Mouse (Mus musculus) brain, embryonic 14.5 days (tissue): Measurements from ENCODE around the gene Jdp2. TPM values are rescaled to one million over a fixed set of nuclear protein-coding genes. Genes with fewer than 3 reads are reported as not detected.
A peak's percentile ranks its signal among the peaks of the same experiment; 100 is the strongest.

Experiments used
- DNase-seq: peaks from one replicate; pipeline ENCODE4 v3.0.0-alpha.2; 2011; ENCODE audit warnings: low read depth
- CTCF ChIP-seq: fragments of 200-500 bp; IDR thresholded peaks from 2 replicates; pipeline ENCODE4 v1.5.1; 2012; ENCODE audit warnings: inconsistent platforms, mild to moderate bottlenecking, moderate library complexity, borderline replicate concordance; ENCODE audit not compliant: insufficient read depth, insufficient read length; ENCODE audit errors: extremely low read depth
- POLR2A ChIP-seq: fragments of 200-500 bp; IDR thresholded peaks from 2 replicates; pipeline ENCODE4 v1.6.1; 2012; ENCODE audit warnings: mild to moderate bottlenecking, inconsistent platforms, borderline replicate concordance; ENCODE audit not compliant: poor library complexity, insufficient read depth, insufficient read length, severe bottlenecking; ENCODE audit errors: extremely low read depth
- polyA plus RNA-seq: library from polyadenylated mRNA; depleted of rRNA; stranded (reverse); fragments of >200 nt; gene quantifications from 2 replicates; pipeline ENCODE4 v1.2.3, GENCODE M21; 2012

Jdp2 gene
- polyA plus RNA-seq, 1 experiment, result 11.9 TPM

GRCm38 (mm10) chr12:85621027-85621426 is 22.2 kb downstream of the Jdp2 start:
- peak; percentile 51 for DNase-seq
- TF ChIP-seq CTCF (no peak), POLR2A (no peak)

DNA sequence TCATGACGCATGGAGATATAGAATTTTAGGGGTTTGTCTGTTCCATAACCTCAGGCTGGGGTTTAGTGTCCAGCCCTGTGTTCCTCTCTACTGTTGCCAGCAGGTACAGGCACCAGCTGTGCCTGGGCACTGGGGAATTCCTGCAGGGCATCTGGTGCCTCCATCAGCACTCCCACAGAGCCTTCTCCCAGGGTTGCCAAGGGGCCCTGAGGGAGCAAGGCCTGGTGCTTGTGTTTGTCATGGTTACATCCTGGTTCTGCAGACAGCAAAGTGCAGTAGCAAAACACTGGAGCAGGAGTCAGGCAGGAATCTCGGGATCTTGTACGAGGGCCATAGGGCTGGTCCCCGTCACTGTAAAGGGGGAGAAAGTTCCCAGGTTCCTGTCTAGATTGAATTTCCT is 22.8 kb downstream of the Jdp2 start:
- TF ChIP-seq POLR2A, result no peak
- no peak for DNase-seq

GRCm38 (mm10) chr12:85623711-85624110 is 24.9 kb downstream of the Jdp2 start:
- no peak for TF ChIP-seq CTCF
- TF ChIP-seq POLR2A, result no peak
- no peak for DNase-seq

GRCm38 (mm10) chr12:85624652-85625051 is 25.8 kb downstream of the Jdp2 start:
- no peak for DNase-seq
- TF ChIP-seq CTCF (no peak), POLR2A (no peak)

DNA sequence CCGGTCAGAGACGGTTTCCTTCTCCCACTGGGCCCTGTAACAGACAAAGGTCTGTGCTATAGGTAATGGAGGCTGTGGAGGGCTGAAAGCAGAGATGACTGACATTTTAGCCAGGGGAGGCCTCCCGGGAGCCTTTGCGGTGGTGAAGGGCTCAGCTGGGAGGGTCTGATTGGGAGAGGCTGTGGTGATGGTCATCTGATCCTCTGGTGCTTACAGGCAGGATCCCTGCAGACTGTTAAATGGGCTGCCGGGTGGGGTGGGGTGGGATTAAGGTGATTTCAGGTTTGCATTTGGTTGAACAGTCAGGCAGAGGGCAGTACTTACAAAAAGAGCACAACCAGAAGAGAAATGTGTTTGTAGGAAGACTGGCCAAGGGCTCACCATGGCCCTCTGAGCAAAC is 27.0 kb downstream of the Jdp2 start:
- TF ChIP-seq POLR2A (no peak), CTCF (no peak)

DNA sequence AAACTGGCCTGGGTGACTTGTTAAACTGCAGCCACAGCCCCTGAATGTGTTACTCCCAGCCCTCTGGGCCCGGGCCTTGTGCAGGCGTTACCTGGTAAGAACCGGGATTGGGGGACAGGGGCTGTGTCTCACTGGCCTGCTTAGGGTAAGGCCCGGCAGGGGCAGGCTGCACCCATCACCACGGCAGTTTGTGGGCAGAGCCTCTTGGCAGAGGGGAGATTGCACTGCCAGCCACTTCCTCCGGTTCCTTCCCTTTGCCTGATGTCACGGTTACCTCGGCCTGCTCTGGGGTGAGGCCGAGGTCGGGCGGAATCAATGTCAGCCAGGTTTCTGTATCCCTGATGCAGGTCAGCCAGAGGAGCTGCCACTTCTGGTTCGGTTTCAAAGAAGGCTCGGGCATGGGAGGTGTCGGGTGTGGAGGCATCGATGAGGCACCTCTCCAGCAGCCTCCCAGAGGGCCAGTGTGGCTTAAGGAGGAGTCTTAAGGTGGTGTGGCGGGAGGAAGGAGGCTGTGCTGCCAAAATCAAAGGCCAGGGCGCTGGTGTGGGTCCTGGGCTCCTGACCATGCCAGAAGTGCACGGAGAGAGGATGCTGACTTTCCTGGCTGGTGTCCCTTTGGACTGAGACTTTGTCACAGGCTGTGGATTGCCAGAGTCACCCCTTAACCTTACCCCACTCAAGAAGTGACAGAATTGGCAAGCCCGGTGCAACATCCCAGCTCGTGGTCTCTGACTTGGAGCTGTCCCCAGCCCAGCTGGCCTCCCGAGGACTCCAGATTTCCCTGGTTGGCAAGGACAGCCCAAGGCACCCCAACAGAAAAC is 31.0 kb downstream of the Jdp2 start:
- no peak for DNase-seq
- TF ChIP-seq CTCF, result no peak
- TF ChIP-seq POLR2A, result no peak

More for the DNA sequence above, 27.0 kb downstream of the Jdp2 start:
- DNase-seq, result no peak

DNA sequence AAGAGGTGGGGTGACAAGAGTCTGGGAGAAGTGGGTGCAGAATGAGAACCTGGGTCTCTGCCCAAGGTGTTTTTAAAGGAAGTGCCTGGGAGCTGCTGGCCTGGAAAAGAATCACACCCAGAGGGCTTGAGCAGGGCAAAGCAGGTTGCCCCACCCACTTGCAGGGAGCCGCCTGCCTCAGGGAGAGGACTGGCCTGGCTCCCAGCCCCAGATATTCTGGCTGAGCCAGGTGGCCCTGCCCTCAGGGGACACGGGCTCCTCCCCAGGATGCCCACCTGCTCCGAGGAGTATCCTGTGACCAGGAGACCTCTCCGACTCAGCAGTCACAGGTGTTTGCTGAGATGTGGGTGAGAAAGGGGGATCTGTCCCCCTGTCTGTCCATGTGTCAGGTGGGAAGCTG is 32.4 kb downstream of the Jdp2 start:
- TF ChIP-seq CTCF (no peak), POLR2A (no peak)
- DNase-seq, result no peak

- TF ChIP-seq POLR2A, result no peak
- no peak for TF ChIP-seq CTCF
- DNase-seq, result no peak
Observed at GRCm38 (mm10) chr12:85632321-85632720, 33.5 kb downstream of the Jdp2 start.

- TF ChIP-seq POLR2A (no peak), CTCF (no peak)
- DNase-seq, result no peak
Observed at GRCm38 (mm10) chr12:85637932-85638331, 39.1 kb downstream of the Jdp2 start.

DNA sequence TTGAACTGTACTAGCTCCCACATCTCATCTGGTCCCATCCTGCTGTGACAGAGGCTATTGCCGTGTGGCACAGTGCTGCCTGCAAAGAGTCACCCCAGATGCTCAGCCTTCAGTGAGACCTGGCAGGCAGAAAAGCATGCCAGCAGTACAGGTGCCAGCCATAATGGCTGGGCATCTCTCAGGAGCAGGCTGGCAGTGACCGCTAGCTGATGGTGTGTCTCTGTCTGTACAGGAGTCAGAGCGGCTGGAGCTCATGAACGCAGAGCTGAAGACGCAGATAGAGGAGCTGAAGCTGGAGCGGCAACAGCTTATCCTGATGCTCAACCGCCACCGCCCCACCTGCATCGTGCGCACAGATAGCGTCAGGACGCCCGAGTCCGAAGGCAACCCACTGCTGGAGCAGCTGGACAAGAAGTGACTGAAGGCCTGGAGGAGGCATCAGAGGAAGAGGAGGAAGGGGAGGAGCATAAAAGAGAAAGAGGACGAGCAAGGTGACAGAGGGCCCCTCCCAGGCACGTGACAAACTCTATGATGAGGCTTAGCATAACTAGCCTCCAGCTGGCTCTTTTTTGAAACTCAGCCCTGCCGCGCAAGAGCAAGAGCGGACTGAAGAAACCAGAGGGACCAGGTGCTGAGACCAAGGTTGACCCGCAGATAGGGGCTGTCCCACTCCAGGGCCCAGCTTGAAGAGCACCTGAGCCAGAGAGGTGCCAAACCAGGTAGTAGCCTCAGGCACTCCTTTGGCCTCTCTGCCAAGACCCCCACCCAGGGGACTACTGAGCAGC is 39.9 kb downstream of the Jdp2 start:
- no peak for TF ChIP-seq POLR2A
- TF ChIP-seq CTCF, result no peak
- no peak for DNase-seq

DNA sequence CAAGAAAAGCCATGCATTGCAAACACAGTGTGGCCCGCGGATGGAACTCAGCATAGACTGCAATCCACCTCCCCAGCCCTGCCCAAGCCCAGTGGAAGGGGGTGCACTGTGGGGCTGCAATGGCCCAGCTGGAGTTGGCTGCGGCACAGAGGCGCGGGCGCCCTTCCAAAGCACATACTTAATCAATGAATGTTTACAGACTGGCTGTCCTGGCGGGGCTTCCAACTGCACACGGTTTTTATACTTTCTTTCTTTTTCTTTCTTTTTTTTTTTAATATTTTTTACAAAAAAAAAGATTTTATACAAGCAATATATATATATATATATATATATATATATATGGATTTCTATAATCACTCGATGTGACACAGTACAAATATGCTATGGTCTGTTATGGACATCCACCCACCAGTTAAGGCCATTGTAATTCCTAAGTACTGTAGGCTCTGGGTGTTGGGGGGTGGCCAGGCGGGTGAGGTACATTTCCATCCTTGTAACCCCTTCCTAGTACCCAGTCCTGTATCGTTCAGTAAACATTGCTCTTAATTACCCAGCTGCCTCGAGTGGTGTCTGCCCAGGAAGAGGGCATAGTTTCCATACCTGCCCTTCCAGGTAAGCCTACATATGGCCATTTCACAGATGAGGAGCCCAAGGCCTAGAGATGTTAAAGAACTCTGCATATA is 40.6 kb downstream of the Jdp2 start:
- DNase-seq, result peak; percentile 82
- TF ChIP-seq POLR2A (no peak), CTCF (no peak)

GRCm38 (mm10) chr12:85640852-85641563 is 42.2 kb downstream of the Jdp2 start:
- no peak for DNase-seq
- no peak for TF ChIP-seq CTCF
- no peak for TF ChIP-seq POLR2A

DNA sequence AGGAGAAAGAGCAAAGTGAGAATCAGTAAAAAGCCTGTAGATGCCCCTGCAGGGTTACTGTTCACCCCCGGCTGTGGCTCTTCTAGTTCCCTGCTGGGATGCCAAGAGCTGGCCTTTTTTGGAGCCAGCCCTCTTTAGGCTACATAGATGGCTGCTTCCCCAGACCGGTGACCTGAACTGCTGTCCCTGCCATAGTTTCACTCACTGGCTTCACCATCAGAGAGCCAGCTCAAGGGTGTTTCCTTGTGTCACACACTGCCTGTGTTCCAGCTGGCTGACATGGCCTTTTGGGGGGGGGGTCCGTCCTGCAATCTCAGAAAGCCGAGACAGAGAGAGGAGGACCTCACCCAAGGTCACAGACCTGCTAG is 42.7 kb downstream of the Jdp2 start:
- DNase-seq, result no peak
- TF ChIP-seq CTCF, result no peak
- TF ChIP-seq POLR2A, result no peak
